Mouse (Mus musculus) CD4-positive helper T cell, adult 2 months (primary cell): ENCODE results near the gene Nmb.

ENCODE experiments used
- DNase-seq: peaks from one replicate; pipeline ENCODE4 v3.0.0-alpha.2; 2012; ENCODE audit warnings: low read depth, missing footprints, low spot score

Gene Nmb

GRCm38 (mm10) chr7:80860729-80861274 is 44.1 kb downstream of the Nmb start, which contains the start of gene Zscan2:
TSS of gene Zscan2 (plus strand) at chr7:80860920.
- peak; percentile 94 for DNase-seq

- DNase-seq, result peak; percentile 88
These were observed 44.6 kb downstream of the Nmb start for GRCm38 (mm10) chr7:80860227-80860626.

GRCm38 (mm10) chr7:80857181-80857580 is 47.7 kb downstream of the Nmb start:
- DNase-seq, result peak; percentile 73

DNA sequence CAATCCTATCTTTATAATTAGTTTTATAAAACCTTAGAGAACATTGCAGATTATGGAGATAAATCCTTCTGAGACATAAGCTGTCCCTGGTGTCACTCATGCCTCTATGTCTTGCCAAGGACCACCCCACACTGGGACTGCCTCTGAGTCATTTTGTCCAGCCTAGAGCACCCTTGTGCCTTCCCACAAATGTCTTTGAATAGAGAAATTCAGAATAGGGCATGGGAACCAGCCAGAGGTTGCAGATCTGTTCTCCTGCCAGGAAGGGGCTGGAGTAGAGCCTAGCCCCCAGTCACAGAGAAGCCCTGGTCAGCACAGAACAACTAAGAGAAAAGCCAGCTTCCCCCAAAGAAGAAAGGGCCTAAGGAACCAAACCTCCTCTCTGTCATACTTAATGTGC is 49.6 kb downstream of the Nmb start:
- no peak for DNase-seq

DNA sequence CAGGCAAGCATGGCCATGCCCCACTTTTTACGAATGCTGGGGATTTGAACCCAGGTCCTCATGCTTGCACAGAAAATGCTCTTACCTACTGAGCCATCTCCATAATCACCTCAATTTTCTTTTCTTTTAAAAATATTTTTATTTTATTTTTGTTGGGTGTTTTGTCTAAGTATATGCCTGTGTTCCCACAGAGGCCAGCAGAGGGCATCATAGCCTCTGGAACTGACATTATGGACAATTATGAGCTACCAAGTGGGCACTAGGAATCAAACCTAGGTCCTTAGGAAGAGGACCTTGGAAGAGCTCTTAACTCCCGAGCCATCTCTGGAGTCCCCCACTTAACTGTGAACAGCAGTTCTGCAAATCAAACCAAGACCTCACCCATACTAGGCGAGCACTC is 51.7 kb downstream of the Nmb start:
- no peak for DNase-seq
